Mouse (Mus musculus): ENCODE data around the gene Tespa1.
"Not testable (repeated sequence)": the region's sequence is repeated elsewhere in the genome, so short reads cannot be mapped to it uniquely, and the experiment has no call there.

Gene Tespa1

GRCm38 (mm10) chr10:130363438-130364164, 40.9 kb downstream of the Tespa1 start:
- no peak for DNase-seq

- DNase-seq: no peak
These were observed 42.1 kb downstream of the Tespa1 start for GRCm38 (mm10) chr10:130364766-130365165.

- no peak for DNase-seq
These were observed 45.7 kb downstream of the Tespa1 start for GRCm38 (mm10) chr10:130368384-130368783.

GRCm38 (mm10) chr10:130370005-130370682, 47.5 kb downstream of the Tespa1 start:
- no peak for DNase-seq

- DNase-seq: no peak
These were observed 49.0 kb downstream of the Tespa1 start for GRCm38 (mm10) chr10:130371644-130372043.

- DNase-seq: no peak
These were observed 50.0 kb downstream of the Tespa1 start for GRCm38 (mm10) chr10:130372491-130373173.

GRCm38 (mm10) chr10:130375145-130375544, 52.5 kb downstream of the Tespa1 start:
- DNase-seq: no peak

- no peak for DNase-seq
These were observed 71.6 kb downstream of the Tespa1 start, which contains the start of gene Vmn2r84 for GRCm38 (mm10) chr10:130394232-130394631. Gene Vmn2r84 (minus strand): TSS chr10:130394332.

- DNase-seq: not testable (repeated sequence)
These were observed 89.6 kb downstream of the Tespa1 start for GRCm38 (mm10) chr10:130412167-130412698.
